Mouse (Mus musculus) cerebellum, adult 2 months (tissue): ENCODE results near the gene Fryl. TPM values are rescaled to one million over a fixed set of nuclear protein-coding genes. Genes with fewer than 3 reads are reported as not detected.

Experiments
- DNase-seq, 2 experiments: peaks; one replicate each; pipeline ENCODE4 v3.0.0; 2021
- H3K27ac ChIP-seq: fragments of 200-500 bp; 2 replicates; pipeline ENCODE4 v1.5.1; 2012; ENCODE audit warnings: low read length, control low read depth, inconsistent platforms; ENCODE audit not compliant: insufficient read depth
- H3K27me3 ChIP-seq: fragments of 200-500 bp; 2 replicates; pipeline ENCODE4 v1.6.1; 2012; ENCODE audit warnings: inconsistent platforms, mild to moderate bottlenecking, low read length, moderate library complexity; ENCODE audit not compliant: control insufficient read depth, insufficient read depth
- H3K4me1 ChIP-seq: fragments of 200-500 bp; 2 replicates; pipeline ENCODE4 v1.6.1; 2011; ENCODE audit warnings: low read length; ENCODE audit not compliant: control insufficient read depth, insufficient read depth
- H3K4me3 ChIP-seq: fragments of 200-500 bp; replicated peaks from 2 replicates; pipeline ENCODE3; 2011; ENCODE audit warnings: mild to moderate bottlenecking, low read depth, low read length, control low read depth; ENCODE audit not compliant: insufficient read depth
- CTCF ChIP-seq: fragments of 200-500 bp; IDR thresholded peaks from 2 replicates; pipeline ENCODE4 v1.5.1; 2011; ENCODE audit warnings: low read depth, mild to moderate bottlenecking, control low read depth, low read length, moderate library complexity, borderline replicate concordance; ENCODE audit not compliant: insufficient read depth
- POLR2A ChIP-seq: fragments of 200-500 bp; IDR thresholded peaks from 2 replicates; pipeline ENCODE4 v1.6.1; 2011; ENCODE audit warnings: low read length, control low read depth, borderline replicate concordance; ENCODE audit not compliant: insufficient read depth
- WGBS: fragments of 180-500 bp; shearing (Covaris S2); methylation state at CpG from one replicate; pipeline ENCODE4 v1.1.7; 2018; 5-methylcytosine and 5-hydroxymethylcytosine counted together
- polyA plus RNA-seq: library from polyadenylated mRNA; depleted of rRNA; stranded (reverse); fragments of >200 nt; gene quantifications from 2 replicates; pipeline ENCODE4 v1.2.3, GENCODE M21; 2012

Gene Fryl
- polyA plus RNA-seq, 1 experiment, result 60.2 TPM

GRCm38 (mm10) chr5:73252739-73253138 is 3.7 kb downstream of the Fryl start:
- Histone ChIP-seq H3K27me3 (no peaks in the 10 kb centered on the region), H3K4me1 (no peaks in the 10 kb centered on the region), H3K4me3 (no peak overlapping the region), H3K27ac (no peak overlapping the region)
- no peak for DNase-seq
- TF ChIP-seq CTCF, result no peak
- no peak for TF ChIP-seq POLR2A

- WGBS, result 96% methylated on average over 4 of the region's 4 CpGs
- TF ChIP-seq CTCF, result no peak
- no peak for TF ChIP-seq POLR2A
- no peaks in the 10 kb centered on the region for H3K4me1 ChIP-seq
- DNase-seq, result no peak
- H3K4me3 ChIP-seq, result no peak overlapping the region
- no peaks in the 10 kb centered on the region for H3K27me3 ChIP-seq
- no peak overlapping the region for H3K27ac ChIP-seq
Observed at GRCm38 (mm10) chr5:73249341-73249740, 7.1 kb downstream of the Fryl start.

- Histone ChIP-seq H3K4me3 (no peak overlapping the region), H3K4me1 (no peaks in the 10 kb centered on the region; the same call in 1 of the 2 replicates), H3K27me3 (no peaks in the 10 kb centered on the region), H3K27ac (no peak overlapping the region)
- TF ChIP-seq POLR2A (no peak), CTCF (no peak)
- DNase-seq, result no peak
- WGBS, result 78% methylated on average over 8 of the region's 8 CpGs
Observed at GRCm38 (mm10) chr5:73248211-73248610, 8.2 kb downstream of the Fryl start.

GRCm38 (mm10) chr5:73246414-73246813 is 10.0 kb downstream of the Fryl start:
- Histone ChIP-seq H3K27ac (no peak overlapping the region), H3K27me3 (no peaks in the 10 kb centered on the region), H3K4me3 (no peak overlapping the region), H3K4me1 (peaks cover 3% of the 10 kb centered on the region)
- TF ChIP-seq CTCF (no peak), POLR2A (no peak)
- 95% methylated on average over 6 of the region's 6 CpGs for WGBS
- no peak for DNase-seq

GRCm38 (mm10) chr5:73244403-73244802 is 12.0 kb downstream of the Fryl start:
- peaks cover 7% of the 10 kb centered on the region for H3K4me1 ChIP-seq
- no peak for DNase-seq
- no peak overlapping the region for H3K27ac ChIP-seq
- TF ChIP-seq POLR2A (no peak), CTCF (no peak)
- WGBS, result 49% methylated on average over 13 of the region's 13 CpGs
- H3K27me3 ChIP-seq, result no peaks in the 10 kb centered on the region
- no peak overlapping the region for H3K4me3 ChIP-seq

- Histone ChIP-seq H3K4me3 (no peak overlapping the region), H3K27me3 (no peaks in the 10 kb centered on the region), H3K27ac (no peak overlapping the region), H3K4me1 (peaks cover 7% of the 10 kb centered on the region)
- TF ChIP-seq POLR2A (no peak), CTCF (no peak)
- WGBS, result 15% methylated on average over 8 of the region's 8 CpGs
- DNase-seq, result peak in 1 of 2 experiments; percentile 38
Observed at GRCm38 (mm10) chr5:73241966-73242365, 14.5 kb downstream of the Fryl start.

- TF ChIP-seq POLR2A (no peak), CTCF (no peak)
- Histone ChIP-seq H3K4me3 (no peak overlapping the region), H3K27ac (no peak overlapping the region), H3K27me3 (no peaks in the 10 kb centered on the region), H3K4me1 (peaks cover 8% of the 10 kb centered on the region)
- DNase-seq, result no peak
- WGBS, result 37% methylated on average over 10 of the region's 10 CpGs
Observed at GRCm38 (mm10) chr5:73241332-73241731, 15.1 kb downstream of the Fryl start.

GRCm38 (mm10) chr5:73240391-73240790 is 16.0 kb downstream of the Fryl start:
- 75% methylated on average over 6 of the region's 6 CpGs for WGBS
- H3K4me3 ChIP-seq, result no peak overlapping the region
- peaks cover 8% of the 10 kb centered on the region for H3K4me1 ChIP-seq
- TF ChIP-seq CTCF (no peak), POLR2A (no peak)
- no peaks in the 10 kb centered on the region for H3K27me3 ChIP-seq
- no peak for DNase-seq
- H3K27ac ChIP-seq, result no peak overlapping the region

- TF ChIP-seq CTCF, result no peak
- TF ChIP-seq POLR2A, result no peak
- Histone ChIP-seq H3K4me3 (no peak overlapping the region), H3K4me1 (peaks cover 12% of the 10 kb centered on the region), H3K27ac (no peak overlapping the region), H3K27me3 (no peaks in the 10 kb centered on the region)
- WGBS, result 54% methylated on average over 6 of the region's 6 CpGs
- no peak for DNase-seq
Observed at GRCm38 (mm10) chr5:73236894-73237334, 19.5 kb downstream of the Fryl start.
